Comparison of ENCODE assay signal across 8 mouse cellular contexts in genomic region chr13:51418268-51418941, GRCm38 (mm10). TPM values are rescaled to one million over a fixed set of nuclear protein-coding genes. Genes with fewer than 3 reads are reported as not detected.
DNase-seq lines count a peak whose midpoint lies in the region; ATAC-seq lines count a peak whose summit lies in the region.

No protein-coding gene starts in this region.

- H3K4me3 ChIP-seq in hindbrain, embryonic 14.5 days (replicated peaks; ENCODE audit: low read length), result peak overlapping the region; percentile 18; the same call in 1 of the 2 replicates

- peaks cover 16% of the 10 kb centered on the region for H3K4me1 ChIP-seq in hindbrain, embryonic 14.5 days (replicated peaks; ENCODE audit: control insufficient read depth, insufficient read depth, low read length)

- no peaks in the 10 kb centered on the region for H3K27me3 ChIP-seq in hindbrain, embryonic 14.5 days (ENCODE audit: control insufficient read depth, insufficient read depth, low read length)

- peak overlapping the region; percentile 77 for H3K27ac ChIP-seq in hindbrain, embryonic 14.5 days

- DNase-seq in NIH3T3 (ENCODE audit: low read depth), result peak; percentile 85
- peak; percentile 83 for DNase-seq in cerebellum, adult 9-11 months
- peak; percentile 99 for DNase-seq in frontal cortex, postnatal 25 days (ENCODE audit: low spot score in 2 of 2)
- peak; percentile 99 for DNase-seq in hindbrain, embryonic 14.5 days (ENCODE audit: low spot score)
- DNase-seq in layer of hippocampus, postnatal 25 days (ENCODE audit: extremely low spot score in 1 of 2, low spot score in 1 of 2), result peak; percentile 99 to 100
- DNase-seq in lung, postnatal 14 days, result peak; percentile 97
- peak; percentile 100 for DNase-seq in retina, embryonic 14.5 days (ENCODE audit: low spot score)
- peak; percentile 81 to 87 for DNase-seq in thymus, postnatal 36 days

- H3K9me3 ChIP-seq in hindbrain, embryonic 14.5 days (ENCODE audit: control insufficient read depth, low read length), result no peaks in the 10 kb centered on the region

- no peaks in the 10 kb centered on the region for H3K36me3 ChIP-seq in hindbrain, embryonic 14.5 days (replicated peaks; ENCODE audit: control insufficient read depth, insufficient read depth)

- ATAC-seq in hindbrain, embryonic 14.5 days (ENCODE audit: low FRiP score), result peak; percentile 87

- 2% methylated on average over 20 of the region's 20 CpGs for WGBS in hindbrain, embryonic 14.5 days

- peak overlapping the region; percentile 45 for H3K4me2 ChIP-seq in hindbrain, embryonic 14.5 days (replicated peaks)

- peak overlapping the region; percentile 48; the same call in 1 of the 2 replicates for H3K9ac ChIP-seq in hindbrain, embryonic 14.5 days

RNA-seq across cellular contexts. Expression of gene S1pr3, which starts 10.0 kb away (rescaled TPM):
- 14.4 and 14.6 TPM in 2 replicates for polyA plus RNA-seq in hindbrain, embryonic 14.5 days (2014; fragmentation: Nextera tagmentation; extraction: Ambion mirVana)
- total RNA-seq in layer of hippocampus, postnatal 25 days (2021), result 1 to 10 TPM; 5.9 to 6.1 TPM

Comparison
In these comparisons a context has a peak if more than half of its experiments do, and no peak if none do; other contexts are left out.
1. Peak in every context shown above with its lines: DNase-seq, ATAC-seq, H3K4me3 ChIP-seq and H3K27ac ChIP-seq.